Mouse (Mus musculus) lung, postnatal 10 days (tissue): ENCODE measurements around the gene Rora.
A peak's percentile ranks its signal among the peaks of the same experiment; 100 is the strongest.

ENCODE experiments used
- DNase-seq: peaks from one replicate; pipeline ENCODE4 v3.0.0; 2021

Gene Rora

GRCm38 (mm10) chr9:68689351-68689750 lies 35.8 kb downstream of the Rora start:
- peak; percentile 77 for DNase-seq

- peak; percentile 29 for DNase-seq
These were observed 41.4 kb downstream of the Rora start for GRCm38 (mm10) chr9:68694889-68695495.

- DNase-seq = peak; percentile 60
These were observed 41.9 kb downstream of the Rora start for GRCm38 (mm10) chr9:68695496-68695969.

- DNase-seq = peak; percentile 11
These were observed 42.9 kb downstream of the Rora start for GRCm38 (mm10) chr9:68696425-68696956.

GRCm38 (mm10) chr9:68699341-68699740 lies 45.8 kb downstream of the Rora start:
- no peak for DNase-seq

- DNase-seq = no peak
These were observed 46.3 kb downstream of the Rora start for GRCm38 (mm10) chr9:68699856-68700255.

GRCm38 (mm10) chr9:68707636-68708035 lies 54.0 kb downstream of the Rora start:
- DNase-seq = no peak

- DNase-seq = no peak
These were observed 55.6 kb downstream of the Rora start for GRCm38 (mm10) chr9:68709232-68709631.

- peak; percentile 12 for DNase-seq
These were observed 57.5 kb downstream of the Rora start for GRCm38 (mm10) chr9:68710893-68711654.

GRCm38 (mm10) chr9:68716961-68717360 lies 63.4 kb downstream of the Rora start:
- peak; percentile 37 for DNase-seq

GRCm38 (mm10) chr9:68718427-68718826 lies 64.8 kb downstream of the Rora start:
- DNase-seq = no peak

GRCm38 (mm10) chr9:68719286-68719685 lies 65.7 kb downstream of the Rora start:
- DNase-seq = no peak

GRCm38 (mm10) chr9:68724636-68725285 lies 71.2 kb downstream of the Rora start:
- peak; percentile 68 for DNase-seq

GRCm38 (mm10) chr9:68727166-68727855 lies 73.7 kb downstream of the Rora start:
- no peak for DNase-seq

GRCm38 (mm10) chr9:68731438-68731837 lies 77.9 kb downstream of the Rora start:
- no peak for DNase-seq

- DNase-seq = no peak
These were observed 79.3 kb downstream of the Rora start for GRCm38 (mm10) chr9:68732929-68733328.

GRCm38 (mm10) chr9:68735886-68736285 lies 82.3 kb downstream of the Rora start:
- DNase-seq = no peak

GRCm38 (mm10) chr9:68737197-68737736 lies 83.7 kb downstream of the Rora start:
- DNase-seq = no peak

- no peak for DNase-seq
These were observed 92.5 kb downstream of the Rora start for GRCm38 (mm10) chr9:68745931-68746646.

GRCm38 (mm10) chr9:68756976-68757375 lies 103.4 kb downstream of the Rora start:
- peak; percentile 33 for DNase-seq

GRCm38 (mm10) chr9:68759324-68759723 lies 105.7 kb downstream of the Rora start:
- peak; percentile 6 for DNase-seq

- no peak for DNase-seq
These were observed 106.7 kb downstream of the Rora start for GRCm38 (mm10) chr9:68760329-68760728.
